Mouse (Mus musculus): ENCODE measurements around the gene Pdc.
A peak's percentile ranks its signal among the peaks of the same experiment; 100 is the strongest.

Pdc gene

DNA sequence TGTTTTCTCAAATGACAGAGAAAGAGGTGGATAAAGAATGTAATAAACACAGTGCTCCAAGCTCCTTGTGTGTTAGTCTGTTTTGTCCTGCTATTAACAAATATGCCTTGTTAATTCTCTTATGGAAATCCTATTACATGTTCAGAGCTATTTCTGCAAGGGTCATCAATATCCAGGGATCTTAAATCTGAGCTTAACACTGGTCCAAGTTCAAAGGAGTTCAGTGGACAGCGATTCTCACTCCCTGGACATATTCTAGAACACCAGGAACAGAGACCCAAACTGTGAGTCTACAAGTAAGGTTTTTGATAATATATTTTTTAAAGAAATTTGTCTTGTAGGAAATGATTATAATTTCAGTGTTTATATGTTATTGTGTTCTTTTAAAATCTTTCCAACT, at the start of gene Pdc:
TSS of gene Pdc (plus strand) at position 213 of the 400 bp plus-strand sequence.
- DNase-seq (ENCODE audit: low read depth, low spot score), result no peak

DNA sequence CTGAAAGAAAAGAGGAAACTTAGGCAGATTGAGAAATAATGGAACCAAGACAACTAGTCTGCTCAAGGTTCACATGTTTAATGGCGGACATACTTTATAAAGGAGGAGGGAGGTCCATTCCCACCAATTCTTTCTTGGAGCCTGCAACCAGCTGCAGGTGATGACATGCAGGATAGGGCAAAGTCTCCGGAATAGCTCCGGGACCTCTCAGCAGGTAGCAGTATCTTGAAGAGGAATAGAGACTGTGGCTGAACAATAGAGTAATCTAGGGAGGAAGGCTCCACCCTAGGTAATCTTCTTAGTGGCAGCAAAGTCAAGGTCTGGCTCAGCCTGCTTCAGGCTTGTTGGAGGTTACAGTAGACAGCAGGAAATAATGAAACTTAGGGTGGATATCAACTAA, 25.2 kb upstream of the Pdc start:
- DNase-seq (ENCODE audit: low read depth, low spot score), result peak; percentile 52

DNA sequence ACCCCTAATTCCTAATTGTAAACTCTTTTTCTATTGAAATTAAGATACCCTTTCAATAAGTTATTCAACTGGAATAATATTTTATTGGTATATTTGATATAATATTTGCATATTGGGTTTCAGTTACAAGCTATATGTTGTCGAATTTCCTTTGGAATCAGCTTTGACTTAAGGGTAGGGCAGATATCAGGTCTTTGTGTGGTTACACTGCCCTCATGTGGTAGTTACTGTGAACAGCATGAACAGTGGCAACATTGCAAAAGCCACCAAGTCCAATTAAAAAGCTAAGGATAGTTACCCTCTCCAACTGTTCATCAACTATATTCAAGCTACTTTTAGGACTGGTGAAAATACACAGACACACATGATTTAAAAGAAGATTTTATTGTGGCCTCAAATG, 11.6 kb upstream of the Pdc start:
- peak; percentile 65 for DNase-seq (ENCODE audit: low read depth, low spot score)

DNA sequence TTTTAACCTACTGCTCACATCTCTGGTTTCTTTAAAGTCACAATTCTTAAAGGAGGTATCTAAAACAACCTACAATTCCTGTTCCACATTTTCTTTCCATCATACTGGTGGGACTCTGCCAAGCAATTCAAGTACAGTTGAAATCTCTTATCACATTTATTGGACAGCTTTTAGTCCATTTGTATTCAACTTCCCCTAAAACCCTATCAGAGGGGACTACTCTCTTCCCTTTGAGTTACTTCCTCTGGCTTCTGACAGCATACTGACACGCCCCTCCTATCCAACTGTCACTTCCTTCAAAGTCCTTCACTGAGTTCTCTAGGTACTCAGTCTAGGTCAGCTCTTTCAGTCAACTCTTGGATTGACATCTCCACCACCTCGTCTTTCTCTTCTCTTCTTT, 15.9 kb downstream of the Pdc start:
- no peak for DNase-seq (ENCODE audit: low read depth, low spot score)

DNA sequence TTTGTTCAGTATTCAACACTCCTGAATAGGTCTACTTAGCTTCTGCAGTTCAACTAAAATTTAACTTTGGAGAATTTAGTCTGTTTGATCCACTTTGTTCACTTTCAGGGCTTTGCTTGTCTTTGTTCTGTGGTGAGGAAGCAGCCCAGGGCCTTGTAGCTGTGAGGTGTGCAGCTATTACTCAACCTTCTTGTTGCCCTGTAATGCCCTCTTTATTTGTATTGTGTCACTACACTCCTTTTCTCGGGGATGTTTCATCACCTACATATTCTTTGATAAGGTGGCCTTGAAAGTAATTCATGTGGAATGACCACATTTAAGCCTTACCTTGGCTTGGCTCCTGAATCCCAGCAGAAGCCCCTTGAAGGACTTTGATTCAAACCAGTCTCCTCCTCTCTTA, 41.6 kb downstream of the Pdc start:
- no peak for DNase-seq (ENCODE audit: low read depth, low spot score)

DNA sequence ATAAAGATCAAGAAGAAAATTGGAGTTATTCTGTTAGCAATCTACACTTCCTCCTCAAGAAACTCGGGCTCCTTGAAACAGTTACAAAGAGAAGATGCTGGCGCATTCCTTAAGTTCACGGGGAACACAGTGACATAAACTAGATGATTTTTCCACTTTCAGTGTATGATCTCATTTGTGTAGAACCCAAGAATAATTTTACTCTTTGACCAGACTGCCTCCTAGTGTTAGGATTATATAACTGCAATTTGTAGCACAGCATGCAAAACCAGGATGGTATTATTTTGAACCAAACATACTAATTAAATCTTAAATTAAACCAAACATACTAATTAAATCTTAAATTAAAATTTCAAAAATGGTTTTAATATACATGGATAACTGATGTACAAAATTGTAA, 53.7 kb downstream of the Pdc start:
- peak; percentile 22 for DNase-seq (ENCODE audit: low read depth, low spot score)

DNA sequence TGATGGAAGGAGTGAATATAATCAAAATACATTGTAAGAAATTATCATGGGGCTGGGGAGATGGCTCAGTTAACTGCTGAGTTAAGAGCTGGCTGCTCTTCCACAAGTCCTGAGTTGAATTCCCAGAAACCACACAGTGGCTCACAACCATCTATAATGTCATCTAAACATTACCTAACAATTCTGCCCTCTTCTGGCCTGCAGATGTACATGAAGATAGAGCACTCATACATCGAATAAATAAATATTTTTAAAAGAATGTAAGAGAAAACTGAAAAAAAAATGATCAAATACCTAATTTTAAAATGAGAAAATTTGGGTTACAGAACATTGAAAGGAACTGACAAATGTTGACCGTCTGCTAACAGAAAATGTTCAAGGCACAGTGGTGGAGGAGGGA, 55.0 kb downstream of the Pdc start:
- no peak for DNase-seq (ENCODE audit: low read depth, low spot score)
